Mouse (Mus musculus) megakaryocyte-erythroid progenitor cell, adult 5-6 weeks (primary cell): Measurements from ENCODE around the gene Ccl20. TPM values are rescaled to one million over a fixed set of nuclear protein-coding genes. Genes with fewer than 3 reads are reported as not detected.

Experiments used
- ATAC-seq: replicated peaks from 2 replicates; pipeline ENCODE4 v1.8.0; 2016; ENCODE audit warnings: mild to moderate bottlenecking, inconsistent platforms; ENCODE audit not compliant: severe bottlenecking, poor library complexity, low FRiP score, low TSS enrichment
- total RNA-seq, 2 experiments: library from RNA; stranded (forward) in 1 of 2; stranded (reverse) in 1 of 2; fragments of 200-1000, 215-1000 nt in 1 of 2; fragments of >200 nt in 1 of 2; fragmentation: Nextera tagmentation in 1 of 2; gene quantifications; 2 replicates each; pipeline ENCODE4 v1.2.3; 2014 to 2017

Gene Ccl20
- total RNA-seq (2014; fragmentation: Nextera tagmentation) (not detected in 2 replicates), total RNA-seq (2017) (not detected in 2 replicates)

- ATAC-seq: no peak
Measured at GRCm38 (mm10) chr1:83116447-83117137, at the start of gene Ccl20. TSS of gene Ccl20 (plus strand) at chr1:83116766.

GRCm38 (mm10) chr1:83067205-83067604 is 49.4 kb upstream of the Ccl20 start:
- no peak for ATAC-seq

GRCm38 (mm10) chr1:83075526-83076189 is 40.9 kb upstream of the Ccl20 start:
- no peak for ATAC-seq

GRCm38 (mm10) chr1:83076190-83076917 is 40.2 kb upstream of the Ccl20 start:
- ATAC-seq: peak; percentile 90

GRCm38 (mm10) chr1:83077016-83077415 is 39.5 kb upstream of the Ccl20 start:
- ATAC-seq: no peak

- no peak for ATAC-seq
Measured at GRCm38 (mm10) chr1:83084790-83085189, 31.8 kb upstream of the Ccl20 start.

- ATAC-seq: no peak
Measured at GRCm38 (mm10) chr1:83091268-83091667, 25.3 kb upstream of the Ccl20 start.

GRCm38 (mm10) chr1:83096935-83097334 is 19.6 kb upstream of the Ccl20 start:
- ATAC-seq: no peak

- no peak for ATAC-seq
Measured at GRCm38 (mm10) chr1:83099160-83099559, 17.4 kb upstream of the Ccl20 start.

GRCm38 (mm10) chr1:83099580-83100137 is 16.9 kb upstream of the Ccl20 start:
- ATAC-seq: no peak

GRCm38 (mm10) chr1:83101891-83102290 is 14.7 kb upstream of the Ccl20 start:
- ATAC-seq: no peak

- no peak for ATAC-seq
Measured at GRCm38 (mm10) chr1:83105464-83105863, 11.1 kb upstream of the Ccl20 start.

GRCm38 (mm10) chr1:83107410-83107978 is 9.1 kb upstream of the Ccl20 start:
- ATAC-seq: no peak

- ATAC-seq: no peak
Measured at GRCm38 (mm10) chr1:83110992-83111391, 5.6 kb upstream of the Ccl20 start.

GRCm38 (mm10) chr1:83111726-83112125 is 4.8 kb upstream of the Ccl20 start:
- no peak for ATAC-seq

GRCm38 (mm10) chr1:83117217-83117616 is 651 bp downstream of the Ccl20 start:
- no peak for ATAC-seq

GRCm38 (mm10) chr1:83117661-83118060 is 1.1 kb downstream of the Ccl20 start:
- ATAC-seq: no peak

GRCm38 (mm10) chr1:83119903-83120302 is 3.3 kb downstream of the Ccl20 start:
- ATAC-seq: no peak

GRCm38 (mm10) chr1:83120312-83120711 is 3.7 kb downstream of the Ccl20 start:
- no peak for ATAC-seq

- no peak for ATAC-seq
Measured at GRCm38 (mm10) chr1:83123201-83123600, 6.6 kb downstream of the Ccl20 start.
